Mouse (Mus musculus) left cerebral cortex, adult 18-20 months (tissue): ENCODE measurements around the gene Oxct1. TPM values are rescaled to one million over a fixed set of nuclear protein-coding genes. Genes with fewer than 3 reads are reported as not detected.

Experiments used
- DNase-seq, 2 experiments: peaks; one replicate each; pipeline ENCODE4 v3.0.0; 2021 to 2022; ENCODE audit warnings: low spot score in 2 of 2, mixed read lengths in 1 of 2
- total RNA-seq, 2 experiments: library from RNA; stranded (reverse); gene quantifications; 2 replicates each; pipeline ENCODE4 v1.2.3; 2021

Gene Oxct1
- total RNA-seq, 2 experiments from 2014 or later, result 298 to 304 TPM

GRCm38 (mm10) chr15:4027671-4028410, 1.7 kb downstream of the Oxct1 start:
- no peak for DNase-seq

- DNase-seq, result no peak
These were observed 2.2 kb downstream of the Oxct1 start for GRCm38 (mm10) chr15:4028411-4028700.

GRCm38 (mm10) chr15:4028960-4029359, 2.8 kb downstream of the Oxct1 start:
- DNase-seq, result no peak

- DNase-seq, result no peak
These were observed 7.2 kb downstream of the Oxct1 start for GRCm38 (mm10) chr15:4033168-4034004.

GRCm38 (mm10) chr15:4042423-4042822, 16.2 kb downstream of the Oxct1 start:
- no peak for DNase-seq

- DNase-seq, result no peak
These were observed 16.9 kb downstream of the Oxct1 start for GRCm38 (mm10) chr15:4043032-4043471.

- DNase-seq, result peak; percentile 23 to 32
These were observed 30.4 kb downstream of the Oxct1 start for GRCm38 (mm10) chr15:4056627-4057026.

GRCm38 (mm10) chr15:4063574-4063973, 37.4 kb downstream of the Oxct1 start:
- peak; percentile 8 to 55 for DNase-seq

GRCm38 (mm10) chr15:4064013-4064412, 37.8 kb downstream of the Oxct1 start:
- no peak for DNase-seq

GRCm38 (mm10) chr15:4064694-4065093, 38.5 kb downstream of the Oxct1 start:
- no peak for DNase-seq

GRCm38 (mm10) chr15:4067273-4067990, 41.2 kb downstream of the Oxct1 start:
- DNase-seq, result no peak

- DNase-seq, result no peak
These were observed 51.8 kb downstream of the Oxct1 start for GRCm38 (mm10) chr15:4077978-4078377.

GRCm38 (mm10) chr15:4078785-4079184, 52.6 kb downstream of the Oxct1 start:
- no peak for DNase-seq

- no peak for DNase-seq
These were observed 53.4 kb downstream of the Oxct1 start for GRCm38 (mm10) chr15:4079425-4080189.

- DNase-seq, result no peak
These were observed 59.6 kb downstream of the Oxct1 start for GRCm38 (mm10) chr15:4085600-4086384.

- peak; percentile 18 for DNase-seq
These were observed 61.3 kb downstream of the Oxct1 start for GRCm38 (mm10) chr15:4087446-4087845.

GRCm38 (mm10) chr15:4087914-4088313, 61.7 kb downstream of the Oxct1 start:
- peak; percentile 20 to 27 for DNase-seq

- no peak for DNase-seq
These were observed 64.4 kb downstream of the Oxct1 start for GRCm38 (mm10) chr15:4090601-4091000.

GRCm38 (mm10) chr15:4092586-4092985, 66.4 kb downstream of the Oxct1 start:
- DNase-seq, result no peak

- no peak for DNase-seq
These were observed 74.2 kb downstream of the Oxct1 start for GRCm38 (mm10) chr15:4100341-4100921.
